Mouse (Mus musculus): ENCODE results near the gene C4b.
"Not testable (repeated sequence)": the region's sequence is repeated elsewhere in the genome, so short reads cannot be mapped to it uniquely, and the experiment has no call there.

DNA sequence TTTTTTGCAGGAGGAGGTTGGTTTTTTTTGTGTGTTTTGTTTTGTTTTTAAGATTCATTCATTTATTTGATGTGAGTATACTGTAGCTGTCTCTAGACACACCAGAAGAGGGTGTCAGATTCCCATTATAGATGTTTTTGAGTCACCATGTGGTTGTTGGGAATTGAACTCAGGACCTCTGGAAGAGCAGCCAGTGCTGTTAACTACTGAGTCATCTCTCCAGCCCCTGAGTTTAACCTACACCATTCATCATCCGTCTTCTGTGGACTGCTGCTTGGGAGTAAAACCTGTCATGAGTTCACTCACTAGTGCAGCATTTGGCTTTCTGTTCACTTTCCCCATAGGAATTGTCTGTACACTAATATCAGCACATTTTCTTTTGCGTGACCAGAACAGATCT, 37.2 kb downstream of the C4b start:
- not testable (repeated sequence) for TF ChIP-seq GATA1, TAL1 (IDR thresholded peaks at IDR 0.05; ENCODE audit: low read length)
